Mouse (Mus musculus) brown adipose tissue, adult 24 weeks (tissue): ENCODE results near the gene Srrt. TPM values are rescaled to one million over a fixed set of nuclear protein-coding genes. Genes with fewer than 3 reads are reported as not detected.

ENCODE experiments used
- H3K27ac ChIP-seq: fragments of 200-500 bp; replicated peaks from 2 replicates; pipeline ENCODE4 v1.5.1; 2012; ENCODE audit warnings: low read depth, mild to moderate bottlenecking, low read length
- H3K4me1 ChIP-seq: fragments of 200-500 bp; 2 replicates; pipeline ENCODE4 v1.6.1; 2012; ENCODE audit warnings: low read length, mixed read lengths; ENCODE audit not compliant: control insufficient read depth, insufficient read depth, insufficient read length
- H3K4me3 ChIP-seq: fragments of 200-500 bp; 2 replicates; pipeline ENCODE4 v1.5.1; 2012; ENCODE audit warnings: low read depth, mild to moderate bottlenecking, low read length, moderate library complexity; ENCODE audit not compliant: insufficient read depth
- polyA plus RNA-seq: library from polyadenylated mRNA; stranded (reverse); fragments of >200 nt; gene quantifications from 2 replicates; pipeline ENCODE4 v1.2.4, GENCODE M21; 2012; ENCODE audit not compliant: missing spikeins, insufficient read depth, insufficient read length

The Srrt gene
- polyA plus RNA-seq, 1 experiment = 31.0 TPM

DNA sequence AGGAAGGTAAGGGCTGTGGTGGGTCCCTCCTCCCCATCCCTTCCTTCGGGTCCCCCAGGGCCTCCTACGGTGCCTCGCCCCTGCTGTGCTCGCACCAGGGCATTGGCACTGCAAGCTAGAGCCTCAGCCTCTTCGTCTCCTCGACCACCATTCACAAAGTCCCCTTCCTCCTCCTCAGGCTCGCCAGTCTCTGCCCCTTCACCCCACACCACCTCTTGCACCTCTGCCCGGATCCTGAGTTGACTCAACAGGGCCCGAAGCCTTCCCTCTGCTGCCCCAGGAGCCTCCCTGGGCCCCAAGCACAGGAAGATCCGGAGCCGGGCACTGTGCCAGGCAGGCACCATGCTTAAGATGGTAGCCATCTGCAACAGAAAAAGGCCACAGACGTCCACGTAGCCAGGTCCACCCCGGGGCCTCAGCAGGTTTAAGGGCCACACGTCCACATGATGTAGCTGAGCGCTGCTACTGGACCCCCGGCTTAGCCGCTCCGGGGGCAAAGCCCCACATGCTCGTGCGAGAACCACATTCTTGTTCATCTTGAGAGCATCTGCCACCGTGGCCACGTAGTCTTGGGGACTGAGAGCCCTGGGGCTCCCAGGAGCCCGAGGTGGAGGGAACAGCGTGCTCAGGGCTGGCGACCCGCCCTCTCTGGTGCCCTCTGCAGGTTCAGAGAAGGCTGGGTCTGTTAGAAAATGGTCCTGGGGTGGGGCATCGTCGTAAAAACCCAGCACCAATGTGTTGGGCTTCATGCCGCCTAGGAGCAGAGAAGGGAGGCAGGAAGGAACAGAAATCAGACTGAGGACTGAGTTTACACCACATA, 7.8 kb upstream of the Srrt start:
- H3K27ac ChIP-seq = no peak overlapping the region
- peaks cover 7% of the 10 kb centered on the region; the same call in 1 of the 2 replicates for H3K4me1 ChIP-seq
- H3K4me3 ChIP-seq = no peak overlapping the region

- Histone ChIP-seq H3K4me3 (peak within 1 kb of the TSS; percentile 80), H3K4me1 (peaks cover 7% of the 10 kb centered on the region; the same call in 1 of the 2 replicates), H3K27ac (peak within 1 kb of the TSS; percentile 86)
Observed at GRCm38 (mm10) chr5:137314193-137315083, 7.0 kb upstream of the Srrt start, which contains the start of gene Trip6. Trip6 (minus strand) TSS chr5:137314404.

DNA sequence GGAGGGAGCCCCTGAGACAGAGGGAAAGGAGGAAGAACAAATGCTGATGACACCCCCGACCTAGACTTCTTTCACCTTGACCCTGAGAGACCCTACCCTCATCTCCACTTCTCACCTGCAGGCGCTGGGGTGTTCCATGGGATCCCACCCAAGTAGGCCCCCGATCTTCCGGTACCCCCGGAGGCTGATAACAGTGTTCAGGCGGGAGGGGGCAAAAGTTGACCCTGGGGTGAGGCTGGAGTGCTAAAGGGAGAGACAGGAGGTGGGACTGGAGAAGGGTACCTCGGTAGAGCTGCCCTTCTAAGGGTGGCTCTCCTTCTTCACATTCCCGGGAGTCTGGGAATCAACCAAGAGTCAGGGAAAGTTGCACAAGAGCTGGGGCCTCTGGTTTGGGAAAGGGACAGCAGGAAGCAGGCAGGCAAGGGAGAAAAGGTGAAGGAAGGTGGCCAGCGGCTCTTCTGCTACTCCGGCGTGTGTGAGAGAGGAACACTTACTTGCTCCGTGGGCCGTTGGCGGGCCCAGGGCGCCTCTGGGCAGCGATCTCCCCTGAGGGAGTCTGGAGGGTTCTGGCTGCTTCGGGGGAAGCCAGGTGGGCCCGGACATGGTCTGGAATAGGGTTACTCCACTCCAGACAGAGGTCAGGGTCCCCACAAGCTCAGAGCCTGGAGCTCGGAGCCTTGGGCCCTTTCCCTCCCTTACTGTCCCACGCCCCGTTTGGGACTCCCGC, 6.2 kb upstream of the Srrt start:
- Histone ChIP-seq H3K4me3 (peak overlapping the region; percentile 80), H3K4me1 (peaks cover 7% of the 10 kb centered on the region; the same call in 1 of the 2 replicates), H3K27ac (peak overlapping the region; percentile 86)

DNA sequence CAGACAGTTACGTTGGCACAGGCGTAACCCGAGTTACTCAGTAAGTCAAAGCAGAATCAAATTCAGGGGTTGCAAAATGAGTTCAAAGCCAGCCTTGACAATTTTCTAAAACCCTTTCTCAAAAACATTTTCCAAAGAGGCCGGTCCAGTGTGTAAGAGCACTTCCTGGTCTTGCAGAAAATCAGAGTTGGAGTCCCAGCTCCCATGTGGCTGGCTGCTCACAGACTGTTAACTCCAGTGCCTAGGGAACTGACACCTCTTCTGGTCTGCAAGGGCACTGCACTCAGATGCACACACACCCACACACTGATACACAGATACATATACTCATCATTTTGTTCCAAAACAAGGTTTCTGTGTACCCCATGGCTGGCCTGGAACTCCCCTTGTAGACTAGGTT, 882 bp upstream of the Srrt start:
- Histone ChIP-seq H3K4me3 (no peak overlapping the region), H3K4me1 (peaks cover 12% of the 10 kb centered on the region), H3K27ac (no peak overlapping the region)

GRCm38 (mm10) chr5:137306439-137307005, 952 bp downstream of the Srrt start:
- H3K4me3 ChIP-seq = peak overlapping the region; percentile 98
- peak overlapping the region; percentile 56 for H3K27ac ChIP-seq
- peaks cover 5% of the 10 kb centered on the region for H3K4me1 ChIP-seq

DNA sequence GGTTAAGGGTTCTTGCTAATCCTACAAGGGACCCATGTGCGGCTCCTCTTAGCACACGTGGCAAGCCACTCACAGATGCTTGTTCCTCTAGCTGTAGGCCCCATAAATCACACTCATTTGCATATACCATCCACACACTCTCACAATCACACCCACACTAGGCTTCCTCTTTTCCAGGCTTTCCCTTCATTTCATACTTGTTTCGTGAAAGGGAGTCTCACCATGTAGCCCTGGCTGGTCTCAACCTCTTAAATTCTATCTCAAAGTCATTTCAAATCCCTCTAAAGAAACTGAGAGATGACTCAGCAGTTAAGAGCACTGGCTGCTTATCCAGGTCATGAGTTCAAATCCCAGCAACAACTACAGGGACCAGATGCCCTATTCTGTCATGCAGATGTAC, 1.7 kb downstream of the Srrt start:
- H3K4me3 ChIP-seq = peak overlapping the region; percentile 10; the same call in 1 of the 2 replicates
- H3K4me1 ChIP-seq = peaks cover 5% of the 10 kb centered on the region
- no peak overlapping the region for H3K27ac ChIP-seq

GRCm38 (mm10) chr5:137304816-137305215, 2.7 kb downstream of the Srrt start:
- no peak overlapping the region for H3K27ac ChIP-seq
- no peak overlapping the region for H3K4me3 ChIP-seq
- peaks cover 5% of the 10 kb centered on the region for H3K4me1 ChIP-seq

GRCm38 (mm10) chr5:137304165-137304564, 3.3 kb downstream of the Srrt start:
- no peak overlapping the region for H3K4me3 ChIP-seq
- no peak overlapping the region for H3K27ac ChIP-seq
- peaks cover 5% of the 10 kb centered on the region for H3K4me1 ChIP-seq

DNA sequence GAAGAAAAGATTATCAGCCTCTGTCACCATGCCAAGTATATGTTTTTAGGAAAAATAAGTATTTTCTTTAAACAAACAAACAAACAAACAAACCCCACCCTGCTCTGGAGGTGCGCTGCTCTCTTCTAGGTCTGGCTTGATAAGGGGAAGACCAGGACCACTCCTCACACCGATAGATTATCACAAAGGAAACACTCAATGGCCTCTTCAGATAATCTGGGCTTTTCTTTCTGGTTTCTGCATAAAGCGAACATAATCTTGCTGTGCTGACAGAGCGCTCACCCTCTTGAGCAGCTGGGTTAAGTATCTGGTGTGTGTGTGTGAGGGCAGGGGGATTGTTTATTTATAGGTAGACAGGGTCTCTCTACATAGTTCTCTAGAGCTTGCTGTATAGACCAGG, 3.9 kb downstream of the Srrt start:
- H3K4me3 ChIP-seq = no peak overlapping the region
- H3K27ac ChIP-seq = no peak overlapping the region
- H3K4me1 ChIP-seq = peaks cover 5% of the 10 kb centered on the region

- H3K4me3 ChIP-seq = no peak overlapping the region
- H3K4me1 ChIP-seq = peaks cover 5% of the 10 kb centered on the region; the same call in 1 of the 2 replicates
Observed at GRCm38 (mm10) chr5:137301253-137301652, 6.2 kb downstream of the Srrt start.

GRCm38 (mm10) chr5:137299240-137299639, 8.2 kb downstream of the Srrt start:
- Histone ChIP-seq H3K27ac (no peak overlapping the region), H3K4me3 (no peak overlapping the region), H3K4me1 (no peaks in the 10 kb centered on the region)

More at GRCm38 (mm10) chr5:137301253-137301652, 6.2 kb downstream of the Srrt start:
- H3K27ac ChIP-seq = no peak overlapping the region

DNA sequence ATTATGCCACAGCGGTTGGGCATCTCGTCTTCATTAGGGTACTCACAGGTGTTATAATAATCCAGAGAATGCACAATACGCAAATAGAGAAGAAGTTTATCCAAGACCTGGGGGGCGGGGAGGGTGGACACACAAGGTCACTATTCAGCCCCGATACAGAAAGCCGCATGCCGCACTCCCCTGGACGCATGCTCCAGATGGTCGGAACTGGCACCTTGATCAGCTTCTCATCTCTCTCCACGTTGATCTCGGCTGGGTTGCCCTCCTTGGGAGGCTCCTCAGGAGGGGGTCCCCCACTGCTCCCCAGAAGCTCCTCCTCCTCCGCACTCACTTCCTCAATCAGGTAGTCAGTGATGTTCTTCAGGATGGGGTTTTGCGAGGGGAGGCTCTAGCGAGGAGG, 10.3 kb downstream of the Srrt start:
- H3K27ac ChIP-seq = no peak overlapping the region
- H3K4me3 ChIP-seq = no peak overlapping the region
- H3K4me1 ChIP-seq = no peaks in the 10 kb centered on the region; the same call in 1 of the 2 replicates

GRCm38 (mm10) chr5:137295712-137296111, 11.8 kb downstream of the Srrt start:
- H3K4me1 ChIP-seq = no peaks in the 10 kb centered on the region; the same call in 1 of the 2 replicates
- H3K27ac ChIP-seq = no peak overlapping the region
- H3K4me3 ChIP-seq = no peak overlapping the region

DNA sequence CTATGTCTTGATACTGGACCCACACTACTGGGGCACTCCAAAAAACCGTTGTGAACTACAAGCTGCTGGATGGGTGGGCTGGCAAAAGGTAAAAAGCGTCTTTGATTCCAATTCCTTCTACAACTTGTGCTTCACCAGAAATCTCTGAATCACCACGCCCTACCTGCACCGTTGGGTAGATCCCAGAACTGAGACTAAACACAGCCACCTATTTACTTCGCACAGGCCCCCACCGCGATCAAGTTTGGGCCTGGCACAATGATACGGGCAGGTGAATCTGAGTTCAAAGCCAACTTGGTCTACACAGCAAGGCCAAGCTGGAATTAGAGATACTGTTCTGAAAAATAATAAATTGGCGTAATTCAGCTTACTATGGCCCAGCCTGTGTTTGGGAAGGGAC, 12.2 kb downstream of the Srrt start:
- Histone ChIP-seq H3K27ac (no peak overlapping the region), H3K4me1 (no peaks in the 10 kb centered on the region; the same call in 1 of the 2 replicates), H3K4me3 (peak overlapping the region; percentile 66)
